Mouse (Mus musculus): Measurements from ENCODE around the gene Dgcr8.

DNA sequence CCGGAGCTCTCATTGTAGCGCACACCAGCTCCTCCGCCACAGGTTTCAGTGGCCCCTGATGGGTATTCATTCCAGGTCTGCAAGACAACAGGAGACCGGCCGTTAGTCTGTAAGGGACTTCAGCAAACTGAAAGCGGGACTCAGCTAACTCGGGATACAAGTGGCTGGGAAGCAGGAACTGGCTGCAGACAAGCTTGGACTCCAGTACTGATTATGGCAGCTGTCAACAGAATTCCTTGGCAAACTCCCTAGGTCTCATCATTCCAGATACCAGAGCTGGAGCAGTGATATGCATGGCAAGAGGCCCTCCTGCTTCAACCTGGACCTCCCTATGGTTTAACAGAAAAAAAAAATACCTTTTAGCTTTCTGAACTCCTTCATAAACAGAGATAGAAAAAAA is 74.2 kb downstream of the Dgcr8 start:
- TF ChIP-seq CHD2 (IDR thresholded peaks at IDR 0.05; ENCODE audit: low read depth, low read length) (no peak), ZC3H11A (IDR thresholded peaks at IDR 0.05; ENCODE audit: borderline replicate concordance, low read depth, low read length) (no peak), HCFC1 (IDR thresholded peaks at IDR 0.05; ENCODE audit: borderline replicate concordance, insufficient read depth, low read length) (no peak), MAFK (IDR thresholded peaks at IDR 0.05; ENCODE audit: insufficient read depth, low read depth, low read length) (no peak)

All from ES-E14 (cell line).